Mouse (Mus musculus) left cerebral cortex, postnatal 25 days (tissue): ENCODE measurements at regions not wholly inside any gene's neighbourhood (a gene's known extent, or its start where the extent isn't known, plus 50 kb on each side); places are given as distances from the start of the nearest gene placed in this dataset.

Source experiments
- DNase-seq, 2 experiments: peaks; one replicate each; pipeline ENCODE4 v3.0.0; 2022; ENCODE audit warnings: low spot score in 2 of 2, mixed read lengths in 1 of 2
- intact Hi-C: fragments of 180-260 bp; cut with DNase I; formaldehyde crosslinking; loops from one replicate; pipeline ENCODE4 v1.15.1; 2025

- DNase-seq: no peak
- intact Hi-C loops: no loop called here
These were observed 707.3 kb upstream of the Foxg1 start for GRCm38 (mm10) chr12:48675176-48675575.

- DNase-seq: peak in 1 of 2 experiments; percentile 45
- intact Hi-C loops: no loop called here
These were observed 701.5 kb upstream of the Foxg1 start for GRCm38 (mm10) chr12:48680957-48681356.

- intact Hi-C loops: no loop called here
- no peak for DNase-seq
These were observed 676.5 kb upstream of the Foxg1 start for GRCm38 (mm10) chr12:48705963-48706362.

GRCm38 (mm10) chr12:48713646-48714045 lies 668.8 kb upstream of the Foxg1 start:
- intact Hi-C loops: no loop called here
- DNase-seq: no peak

- no peak for DNase-seq
- intact Hi-C loops: no loop called here
These were observed 652.6 kb upstream of the Foxg1 start for GRCm38 (mm10) chr12:48729851-48730250.

GRCm38 (mm10) chr12:48758805-48759396 lies 623.6 kb upstream of the Foxg1 start:
- intact Hi-C loops: no loop called here
- no peak for DNase-seq
